Mouse (Mus musculus): ENCODE measurements around the gene Mapk8.

- TF ChIP-seq CTCF (IDR thresholded peaks at IDR 0.05) (no peak), POLR2A (IDR thresholded peaks at IDR 0.05; ENCODE audit: insufficient read depth, low read depth, low read length) (no peak), EP300 (IDR thresholded peaks at IDR 0.05; ENCODE audit: insufficient read depth, low read depth, low read length) (no peak)
Measured at GRCm38 (mm10) chr14:33346546-33346945, 100.4 kb downstream of the Mapk8 start.
